Mouse (Mus musculus): Measurements from ENCODE around the gene Psma1.

Gene Psma1

DNA sequence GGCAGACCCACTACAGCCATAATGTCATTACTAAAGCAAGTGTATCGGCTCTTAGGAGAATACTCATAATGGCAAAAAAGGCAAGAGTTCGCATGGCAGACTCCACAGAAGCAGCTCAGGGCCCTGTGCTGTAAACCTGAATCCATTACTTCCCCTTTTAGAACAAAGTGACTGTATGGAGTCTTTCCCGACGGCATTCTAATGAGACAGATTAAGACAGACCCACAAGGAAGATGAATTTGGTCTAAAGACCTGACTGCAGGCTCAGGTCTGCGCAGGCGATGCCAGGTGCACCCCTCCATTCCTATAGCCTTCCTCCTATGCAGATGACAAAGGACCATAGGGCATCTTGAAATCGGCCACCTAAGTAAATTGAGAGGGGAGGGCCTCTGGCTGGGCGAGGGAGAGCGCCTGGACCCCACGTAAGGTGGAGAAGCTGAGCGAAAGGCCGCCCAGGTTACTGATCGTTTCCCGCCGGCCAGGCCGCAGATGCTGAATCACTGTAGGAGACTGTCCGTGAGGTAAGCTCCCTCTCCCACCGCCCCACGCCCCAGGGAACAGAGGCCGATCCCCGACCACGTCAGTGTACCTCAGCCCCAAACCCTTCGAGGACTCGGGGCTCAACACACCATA is 430 bp downstream of the Psma1 start:
- no peak for DNase-seq (ENCODE audit: extremely low spot score, low spot score)

DNA sequence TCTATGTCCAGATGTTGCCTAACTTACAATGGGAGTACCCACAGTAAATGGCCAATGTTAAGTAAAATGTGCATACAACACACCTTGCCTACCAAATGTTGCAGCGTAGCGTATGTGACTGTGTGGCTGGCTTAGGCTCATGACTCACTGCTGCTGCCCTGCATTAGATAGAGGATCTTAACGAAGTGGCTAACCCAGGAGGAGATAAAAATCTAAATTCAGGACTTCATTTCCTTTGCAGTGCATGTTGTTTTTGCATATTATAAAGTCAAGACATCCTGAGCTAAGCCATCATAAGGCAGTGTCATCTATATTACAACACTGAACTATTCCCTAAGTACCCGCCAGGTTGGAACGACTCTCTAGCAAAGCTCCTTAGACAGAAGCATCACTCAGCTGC is 7.5 kb downstream of the Psma1 start:
- no peak for DNase-seq (ENCODE audit: extremely low spot score, low spot score)

DNA sequence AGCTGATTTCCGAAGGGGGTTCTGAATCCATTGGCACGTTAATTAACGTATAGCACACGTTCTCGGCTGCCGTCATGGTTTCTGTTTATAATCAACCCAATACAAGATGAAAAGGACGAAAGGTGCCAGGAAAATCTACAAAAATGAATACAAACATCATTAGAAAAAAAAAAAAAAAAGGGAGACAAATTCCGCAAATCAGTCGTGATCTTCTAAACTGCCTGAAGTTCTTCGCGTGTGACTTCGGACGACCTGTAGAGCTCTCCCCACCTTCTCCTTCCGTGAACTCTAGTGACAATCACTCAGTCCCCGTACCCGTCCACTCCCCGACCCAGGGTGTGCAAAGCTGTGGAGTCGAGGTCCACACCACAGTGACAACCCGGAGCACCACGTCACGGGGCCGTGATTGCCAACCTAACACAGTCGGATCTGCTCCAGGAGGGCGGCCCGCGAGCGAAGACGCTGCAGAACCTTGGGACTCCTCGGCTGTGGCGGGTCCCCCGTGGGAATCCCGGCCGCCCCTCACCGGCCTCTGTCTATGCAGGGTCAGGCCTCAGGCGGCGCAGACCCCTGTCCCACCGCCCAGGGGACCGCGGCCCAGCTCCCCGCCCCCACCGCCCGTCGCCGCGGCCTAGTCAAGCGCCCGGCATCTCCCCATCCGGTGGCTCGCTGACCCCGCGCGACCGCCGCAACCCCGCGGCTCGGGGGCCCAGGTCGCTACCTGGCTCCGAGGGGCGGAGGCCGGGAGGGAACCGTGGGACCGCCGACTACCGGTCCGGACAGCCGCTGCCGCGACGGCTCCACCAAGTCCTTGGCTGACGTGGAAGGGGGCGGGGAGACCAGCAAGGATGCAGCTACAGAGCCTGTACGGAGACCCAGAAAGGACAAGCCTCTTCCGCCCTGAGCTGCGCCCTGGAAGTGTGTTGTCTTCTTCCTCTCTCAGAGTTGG is 21.8 kb downstream of the Psma1 start, which contains the start of gene Copb1:
Gene Copb1, minus strand, starts transcription at position 827 of the 949 bp plus-strand sequence.
- DNase-seq (ENCODE audit: extremely low spot score, low spot score), result peak; percentile 90

DNA sequence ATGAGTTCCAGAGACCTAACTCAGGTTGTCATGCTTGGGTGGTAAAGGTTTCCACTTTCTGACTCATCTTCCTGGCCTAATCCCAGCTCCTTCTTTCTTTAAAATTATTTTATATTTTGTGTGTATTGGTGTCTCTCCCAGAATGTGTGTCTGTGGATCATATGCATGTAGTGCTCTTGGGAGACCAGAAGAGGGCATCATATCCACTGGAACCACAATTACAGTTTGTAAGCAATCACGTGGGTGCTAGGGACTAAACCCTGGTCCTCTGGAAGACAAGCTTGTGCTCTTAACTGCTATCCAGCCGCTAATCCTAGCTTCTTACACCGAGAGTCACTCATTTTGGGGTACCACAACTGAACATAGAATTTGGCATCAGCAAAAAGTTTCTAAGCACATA is 24.2 kb downstream of the Psma1 start:
- DNase-seq (ENCODE audit: extremely low spot score, low spot score), result no peak

DNA sequence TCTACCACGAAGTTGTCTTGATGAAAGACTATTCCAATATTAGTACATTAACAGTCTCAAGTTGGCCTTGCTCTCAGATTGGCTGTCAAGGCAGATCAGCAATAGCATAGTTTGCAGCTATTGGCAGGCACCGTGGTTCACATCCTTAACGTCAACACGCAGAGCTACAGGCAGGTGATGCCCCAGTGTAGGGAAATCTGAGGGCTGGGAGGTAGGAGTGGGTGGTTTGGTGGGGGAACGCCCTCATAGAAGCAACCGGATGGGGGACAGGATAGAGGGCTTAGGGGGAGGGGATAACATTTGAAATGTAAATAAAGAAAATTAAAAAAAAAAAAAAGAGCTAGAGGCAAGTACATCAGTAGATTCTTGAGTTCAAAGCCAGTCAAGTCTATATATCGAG is 41.9 kb downstream of the Psma1 start:
- DNase-seq (ENCODE audit: extremely low spot score, low spot score), result no peak

DNA sequence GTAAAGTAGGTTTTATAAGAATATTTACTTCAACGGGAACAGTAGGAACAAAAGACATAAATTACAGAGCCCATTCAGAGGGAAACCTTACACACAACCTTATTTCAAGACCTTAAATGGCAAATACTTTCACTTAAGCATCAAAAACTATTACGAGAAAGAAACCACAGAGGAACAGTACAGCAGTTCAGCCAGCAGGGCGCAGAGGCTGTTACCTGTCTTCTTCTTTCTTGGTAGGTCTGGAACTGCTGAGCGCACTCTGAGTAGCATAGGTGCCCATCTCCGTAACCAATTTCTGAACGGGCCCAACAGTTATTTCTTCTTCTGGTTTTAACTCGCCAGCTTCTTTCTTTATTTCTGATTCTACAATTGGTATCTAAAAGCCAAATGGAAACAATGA is 42.9 kb downstream of the Psma1 start:
- DNase-seq (ENCODE audit: extremely low spot score, low spot score), result no peak

DNA sequence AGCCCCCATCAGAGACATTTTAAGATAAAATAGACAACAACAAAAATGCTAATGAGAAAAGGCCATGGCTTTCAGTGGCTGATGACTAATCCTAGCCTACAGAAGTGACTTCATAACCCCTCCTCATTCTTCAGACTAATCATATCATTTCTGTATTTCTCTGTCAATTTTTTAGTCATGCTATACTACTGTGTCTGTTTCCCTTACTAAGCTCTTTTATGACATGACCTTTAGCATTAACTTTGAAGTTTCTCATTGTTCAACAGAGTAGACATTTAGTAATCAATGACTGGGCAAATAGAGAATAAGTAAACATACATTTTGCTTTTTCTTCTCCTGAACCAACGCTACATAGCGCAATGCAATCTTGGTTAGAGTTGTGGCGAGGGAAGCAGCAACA is 44.1 kb downstream of the Psma1 start:
- DNase-seq (ENCODE audit: extremely low spot score, low spot score), result no peak

DNA sequence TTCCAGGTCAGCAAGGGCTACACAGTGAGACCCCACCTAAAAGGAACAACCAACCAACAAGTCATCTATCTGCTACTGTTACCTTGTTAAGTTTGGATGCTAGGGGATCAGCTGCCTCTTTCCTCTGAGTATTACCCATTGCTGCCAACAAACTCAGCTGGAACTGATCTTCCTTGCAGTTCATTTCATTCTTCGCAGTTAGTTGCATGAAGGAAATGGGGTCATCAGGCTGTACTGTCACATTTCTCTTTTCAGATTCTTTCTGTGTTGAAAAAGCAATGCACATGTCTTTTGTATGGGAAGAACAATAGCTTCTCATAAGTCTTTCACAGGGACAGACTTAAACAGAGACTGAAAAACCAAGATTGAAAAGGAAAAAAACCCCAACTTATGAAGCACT is 49.4 kb downstream of the Psma1 start:
- no peak for DNase-seq (ENCODE audit: extremely low spot score, low spot score)

DNA sequence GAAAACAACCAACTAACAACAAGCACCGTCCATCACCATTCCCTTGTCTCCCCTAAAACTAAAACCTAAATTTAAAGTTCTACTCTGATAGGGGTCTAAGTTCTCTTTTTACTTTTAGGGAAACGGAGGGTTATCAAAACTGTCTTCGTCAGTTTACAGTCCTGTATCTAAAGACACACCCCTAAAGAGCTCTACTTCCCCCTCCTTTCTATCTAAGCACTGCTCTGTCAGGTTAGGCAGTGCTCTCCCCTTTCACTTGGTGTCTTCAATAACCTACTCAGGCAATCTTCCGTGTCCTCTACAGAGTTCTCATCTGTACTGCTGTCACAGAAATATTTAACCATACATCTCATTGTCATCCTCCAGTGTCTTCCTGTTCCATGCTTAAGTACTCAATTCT is 55.5 kb downstream of the Psma1 start:
- DNase-seq (ENCODE audit: extremely low spot score, low spot score), result no peak

DNA sequence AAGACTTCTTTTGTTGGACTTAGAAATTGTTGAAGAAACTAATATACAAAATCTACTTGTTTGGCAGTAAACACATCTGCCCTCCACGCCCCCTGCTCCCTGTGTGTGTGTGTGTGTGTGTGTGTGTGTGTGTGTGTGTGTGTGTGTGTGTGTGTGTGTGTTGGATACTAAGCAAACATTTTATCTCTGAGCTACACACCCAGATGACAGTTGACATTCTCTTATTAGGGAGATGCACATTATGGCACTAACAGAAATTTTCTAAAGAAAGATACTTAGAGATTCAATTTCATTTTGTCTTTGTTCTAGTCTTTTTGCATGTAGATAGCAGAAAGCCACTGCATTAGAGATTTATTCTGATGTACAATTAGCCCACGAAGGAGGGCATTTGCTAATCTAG is 59.0 kb downstream of the Psma1 start:
- DNase-seq (ENCODE audit: extremely low spot score, low spot score), result no peak
